Mouse (Mus musculus) small intestine, adult 2 months (tissue): ENCODE measurements around the gene Tead3. TPM values are rescaled to one million over a fixed set of nuclear protein-coding genes. Genes with fewer than 3 reads are reported as not detected.
A peak's percentile ranks its signal among the peaks of the same experiment; 100 is the strongest.
"Not testable (repeated sequence)": the region's sequence is repeated elsewhere in the genome, so short reads cannot be mapped to it uniquely, and the experiment has no call there.

Experiments used
- H3K27ac ChIP-seq: fragments of 200-500 bp; 2 replicates; pipeline ENCODE4 v1.5.1; 2012; ENCODE audit warnings: low read depth, low read length, control low read depth, inconsistent platforms; ENCODE audit not compliant: insufficient read depth
- H3K27me3 ChIP-seq: fragments of 200-500 bp; 2 replicates; pipeline ENCODE4 v1.6.1; 2012; ENCODE audit warnings: mild to moderate bottlenecking, moderate library complexity, low read length, inconsistent platforms; ENCODE audit not compliant: control insufficient read depth, insufficient read depth
- H3K36me3 ChIP-seq: fragments of 200-500 bp; 2 replicates; pipeline ENCODE4 v1.6.1; 2012; ENCODE audit warnings: mild to moderate bottlenecking, low read length, control low read depth, inconsistent platforms; ENCODE audit not compliant: control insufficient read depth, insufficient read depth
- H3K4me1 ChIP-seq: fragments of 200-500 bp; 2 replicates; pipeline ENCODE4 v1.6.1; 2012; ENCODE audit warnings: low read length, inconsistent platforms, mixed read lengths; ENCODE audit not compliant: control insufficient read depth, insufficient read depth, insufficient read length
- H3K4me3 ChIP-seq: fragments of 200-500 bp; 2 replicates; pipeline ENCODE4 v1.5.1; 2012; ENCODE audit warnings: low read depth, mild to moderate bottlenecking, control low read depth, inconsistent platforms, low read length, moderate library complexity
- CTCF ChIP-seq: fragments of 200-500 bp; IDR thresholded peaks from 2 replicates; pipeline ENCODE4 v1.5.1; 2012; ENCODE audit warnings: low read depth, mild to moderate bottlenecking, control low read depth, inconsistent platforms, low read length, moderate library complexity, mixed read lengths; ENCODE audit not compliant: insufficient replicate concordance, insufficient read length; ENCODE audit errors: extremely low read depth
- POLR2A ChIP-seq: fragments of 200-500 bp; IDR thresholded peaks from 2 replicates; pipeline ENCODE4 v1.6.1; 2012; ENCODE audit warnings: low read depth, mild to moderate bottlenecking, control low read depth, inconsistent platforms, low read length, moderate library complexity
- WGBS: fragments of 180-500 bp; shearing (Covaris S2); methylation state at CpG from one replicate; pipeline ENCODE4 v1.1.7; 2018; 5-methylcytosine and 5-hydroxymethylcytosine counted together
- polyA plus RNA-seq: library from polyadenylated mRNA; depleted of rRNA; stranded (reverse); fragments of >200 nt; gene quantifications from 2 replicates; pipeline ENCODE4 v1.2.3, GENCODE M21; 2012

The Tead3 gene
- polyA plus RNA-seq, 1 experiment, result 36.7 TPM

DNA sequence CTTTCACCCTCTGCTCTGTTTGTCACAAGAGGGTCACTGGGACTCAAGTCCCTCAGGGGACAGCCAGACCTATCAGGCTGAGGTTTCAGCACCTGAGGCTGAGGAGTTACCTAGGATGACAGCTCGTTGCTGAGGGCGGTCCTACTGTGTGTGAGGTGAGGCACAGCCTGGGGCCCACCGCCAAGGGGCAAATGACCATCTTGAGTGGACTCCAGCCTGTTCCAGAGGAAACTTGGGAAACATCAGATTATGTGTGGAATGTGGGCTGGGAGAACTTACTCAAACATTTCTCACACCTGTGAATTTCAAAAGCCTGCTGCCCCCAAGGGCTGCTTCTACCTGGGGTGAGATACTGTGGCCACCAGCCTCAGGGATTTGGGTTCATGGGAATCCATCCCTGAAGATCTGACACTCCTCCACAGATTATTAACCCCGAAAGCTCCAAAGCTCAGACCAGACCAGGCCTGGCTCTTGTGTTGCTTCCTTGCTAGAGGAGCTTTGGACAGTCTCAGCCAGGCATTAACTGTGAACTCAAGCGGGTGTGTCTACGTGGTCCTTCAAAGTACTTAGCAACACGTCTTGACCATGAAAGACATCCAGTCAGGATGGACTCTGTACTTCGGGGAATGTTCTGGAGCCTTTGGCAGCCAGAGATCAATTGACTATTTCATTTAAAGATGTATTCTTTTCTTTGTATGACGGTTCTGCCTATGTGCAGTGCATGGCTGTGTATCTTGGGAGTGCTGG, 10.1 kb upstream of the Tead3 start:
- WGBS, result 72% methylated on average over 9 of the region's 9 CpGs
- no peak overlapping the region for H3K4me3 ChIP-seq
- H3K4me1 ChIP-seq, result no peaks in the 10 kb centered on the region
- no peaks in the 10 kb centered on the region for H3K36me3 ChIP-seq
- no peak for TF ChIP-seq CTCF
- TF ChIP-seq POLR2A, result no peak
- H3K27me3 ChIP-seq, result peaks cover 31% of the 10 kb centered on the region
- no peak overlapping the region for H3K27ac ChIP-seq

DNA sequence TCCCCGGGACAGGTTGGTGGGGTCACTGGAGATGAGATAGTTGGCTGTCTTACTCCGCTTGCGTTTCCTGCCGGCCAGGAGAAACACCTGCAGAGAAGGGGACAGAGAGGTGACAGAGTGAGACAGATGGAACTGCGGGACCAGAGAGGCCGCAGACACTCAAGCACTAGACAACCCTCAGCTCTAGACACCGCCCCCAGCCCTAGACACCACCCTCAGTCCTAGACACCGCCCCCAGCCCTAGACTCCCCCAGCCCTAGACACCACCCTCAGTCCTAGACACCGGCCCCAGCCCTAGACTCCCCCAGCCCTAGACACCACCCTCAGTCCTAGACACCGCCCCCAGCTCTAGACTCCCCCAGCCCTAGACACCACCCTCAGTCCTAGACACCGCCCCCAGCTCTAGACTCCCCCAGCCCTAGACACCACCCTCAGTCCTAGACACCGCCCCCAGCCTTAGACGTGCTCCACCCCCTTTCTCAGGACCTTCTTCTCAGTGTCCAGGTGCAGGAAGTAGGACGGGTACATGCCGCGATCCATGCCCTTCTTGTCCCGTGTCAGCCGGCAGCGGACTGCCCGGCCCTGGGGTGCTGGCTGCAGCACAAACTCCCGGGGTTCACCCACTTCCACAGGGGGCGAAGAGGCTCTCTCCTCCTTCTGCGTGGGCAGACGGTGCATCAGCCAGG, 8.1 kb upstream of the Tead3 start:
- H3K36me3 ChIP-seq, H3K27ac ChIP-seq, H3K4me1 ChIP-seq, H3K4me3 ChIP-seq: not testable (repeated sequence)
- 27% methylated on average over 24 of the region's 24 CpGs for WGBS
- peaks cover 17% of the 10 kb centered on the region for H3K27me3 ChIP-seq

- no peak overlapping the region for H3K27ac ChIP-seq
- H3K36me3 ChIP-seq, result no peaks in the 10 kb centered on the region
- no peak for TF ChIP-seq CTCF
- no peak for TF ChIP-seq POLR2A
- no peak overlapping the region for H3K4me3 ChIP-seq
- H3K4me1 ChIP-seq, result peaks cover 9% of the 10 kb centered on the region; the same call in 1 of the 2 replicates
- peaks cover 6% of the 10 kb centered on the region for H3K27me3 ChIP-seq
- WGBS, result 87% methylated on average over 12 of the region's 12 CpGs
These were observed 5.3 kb upstream of the Tead3 start for GRCm38 (mm10) chr17:28355871-28356270.

GRCm38 (mm10) chr17:28352018-28352417, 1.4 kb upstream of the Tead3 start:
- no peak overlapping the region for H3K4me3 ChIP-seq
- no peak overlapping the region for H3K27ac ChIP-seq
- TF ChIP-seq POLR2A (no peak), CTCF (no peak)
- WGBS, result 59% methylated on average over 11 of the region's 11 CpGs
- H3K4me1 ChIP-seq, result peaks cover 19% of the 10 kb centered on the region
- peaks cover 6% of the 10 kb centered on the region for H3K27me3 ChIP-seq
- no peaks in the 10 kb centered on the region for H3K36me3 ChIP-seq

- H3K4me1 ChIP-seq, result peaks cover 19% of the 10 kb centered on the region
- 2% methylated on average over 29 of the region's 29 CpGs for WGBS
- TF ChIP-seq POLR2A (no peak), CTCF (no peak)
- H3K27me3 ChIP-seq, result peaks cover 6% of the 10 kb centered on the region
- H3K36me3 ChIP-seq, result no peaks in the 10 kb centered on the region
- H3K4me3 ChIP-seq, result peak overlapping the region; percentile 83
- no peak overlapping the region for H3K27ac ChIP-seq
These were observed 805 bp upstream of the Tead3 start for GRCm38 (mm10) chr17:28351353-28351890.

DNA sequence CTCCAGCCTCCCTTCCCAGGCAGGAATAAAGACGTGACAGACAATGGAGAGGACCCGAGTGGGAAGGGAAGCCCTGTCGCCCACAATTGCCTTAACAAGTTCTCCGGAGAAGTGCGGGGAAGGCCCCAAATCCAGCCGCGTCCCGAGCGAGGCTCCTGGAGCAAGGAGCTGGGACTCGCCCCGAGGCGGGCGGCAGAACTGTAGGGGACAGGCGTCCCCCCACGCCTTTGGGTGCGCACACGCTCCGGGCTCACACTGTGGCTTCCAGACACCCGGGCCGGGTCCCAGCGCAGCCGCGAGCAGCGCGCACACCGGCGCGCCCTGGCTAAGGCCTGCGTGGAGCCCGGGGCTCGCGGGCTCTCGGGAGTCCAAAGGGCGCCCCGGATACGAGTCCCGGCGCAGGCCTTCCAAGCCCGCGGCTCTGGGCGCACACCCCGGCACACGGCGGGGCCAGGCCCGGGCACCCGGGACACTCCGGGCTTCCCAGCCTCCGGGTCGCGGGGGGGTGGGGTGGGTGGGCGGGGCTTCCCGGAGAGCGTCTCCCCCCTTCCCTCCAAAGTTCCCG, 634 bp downstream of the Tead3 start:
- H3K27me3 ChIP-seq, result peaks cover 6% of the 10 kb centered on the region
- H3K36me3 ChIP-seq, result no peaks in the 10 kb centered on the region
- peak overlapping the region; percentile 83 for H3K4me3 ChIP-seq
- under 1% methylated on average over 54 of the region's 54 CpGs for WGBS
- TF ChIP-seq CTCF (no peak), POLR2A (peak; percentile 19; the same call in 1 of the 2 replicates)
- peak overlapping the region; percentile 86 for H3K27ac ChIP-seq
- peaks cover 22% of the 10 kb centered on the region for H3K4me1 ChIP-seq
